Mouse (Mus musculus): ENCODE data around the gene Nusap1. TPM values are rescaled to one million over a fixed set of nuclear protein-coding genes. Genes with fewer than 3 reads are reported as not detected.
"Not testable (repeated sequence)": the region's sequence is repeated elsewhere in the genome, so short reads cannot be mapped to it uniquely, and the experiment has no call there.

The Nusap1 gene
- polyA plus RNA-seq, 1 experiment from 2014 or later: 77.0 TPM

DNA sequence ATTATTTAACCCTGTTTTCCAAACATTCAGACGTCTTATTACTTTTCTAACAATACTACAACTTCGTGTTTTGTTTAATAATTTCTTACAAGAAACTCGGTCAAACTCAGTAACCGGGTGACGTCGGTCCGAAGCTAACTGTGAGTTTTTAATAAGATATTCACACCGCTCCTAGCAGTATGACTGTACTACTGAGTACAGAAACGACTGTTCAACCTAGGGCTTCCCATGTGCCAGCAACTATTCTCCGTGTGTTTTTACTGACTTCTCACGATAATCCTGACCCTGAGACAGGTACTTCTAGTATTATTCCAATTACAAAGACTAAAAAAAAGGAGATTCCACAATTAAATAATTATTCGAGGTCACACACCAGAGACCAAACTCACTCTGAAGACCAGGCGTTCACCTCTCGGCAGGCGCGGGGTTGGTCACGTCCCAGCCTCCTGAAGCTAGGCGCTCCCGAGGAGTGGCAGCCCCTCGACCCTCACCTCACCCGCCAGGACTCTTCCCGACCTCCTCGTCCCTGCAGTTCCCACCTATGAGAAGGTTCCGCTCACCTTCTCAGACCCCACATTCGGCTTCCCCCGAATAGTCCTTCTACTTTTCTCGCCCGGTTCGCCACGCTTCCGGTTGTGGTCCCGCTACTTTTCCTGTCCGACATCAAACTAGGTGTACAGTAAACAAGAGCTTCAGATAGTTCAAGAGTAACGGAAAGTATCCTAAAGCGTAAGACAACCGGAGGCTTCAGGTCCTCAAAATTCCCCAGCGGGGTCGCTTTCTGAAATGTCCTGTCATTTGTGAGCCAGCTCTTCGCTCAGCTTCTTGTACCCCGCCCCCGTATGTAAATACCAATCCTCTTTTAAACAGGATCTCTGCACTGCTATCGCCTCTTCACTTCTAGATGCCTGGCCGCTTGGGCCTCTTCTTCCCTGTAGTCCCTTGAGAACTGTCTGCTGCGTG lies 44.4 kb downstream of the Nusap1 start, which contains the start of gene Ndufaf1:
Ndufaf1 (minus strand) TSS at position 608 of the 963 bp plus-strand sequence.
- Histone ChIP-seq H3K36me3 (peaks cover 28% of the 10 kb centered on the region), H3K4me2 (peak within 1 kb of the TSS; percentile 70), H3K9ac (peak within 1 kb of the TSS; percentile 86), H3K27me3 (no peaks in the 10 kb centered on the region), H3K4me1 (peaks cover 4% of the 10 kb centered on the region), H3K27ac (peak within 1 kb of the TSS; percentile 4; the same call in 1 of the 2 replicates), H3K4me3 (replicated peaks) (peak within 1 kb of the TSS; percentile 91), H3K9me3 (replicated peaks) (no peaks in the 10 kb centered on the region)
- under 1% methylated on average over 44 of the region's 44 CpGs for WGBS
- ATAC-seq (replicated peaks; ENCODE audit: low FRiP score): peak; percentile 83

DNA sequence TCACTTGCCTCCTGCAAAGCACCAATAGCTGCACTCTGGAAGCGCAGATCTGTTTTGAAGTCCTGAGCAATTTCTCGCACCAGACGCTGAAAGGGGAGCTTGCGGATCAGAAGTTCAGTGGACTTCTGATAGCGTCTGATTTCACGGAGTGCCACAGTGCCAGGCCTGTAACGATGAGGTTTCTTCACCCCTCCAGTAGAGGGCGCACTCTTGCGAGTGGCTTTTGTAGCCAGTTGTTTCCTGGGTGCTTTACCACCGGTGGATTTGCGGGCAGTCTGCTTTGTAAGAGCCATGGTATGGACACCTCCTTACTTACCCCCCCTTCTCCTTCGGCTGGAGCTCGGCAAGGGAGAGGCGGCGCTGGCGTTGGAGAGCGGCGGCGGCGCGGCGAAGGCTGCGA lies 47.6 kb downstream of the Nusap1 start:
- H3K4me2 ChIP-seq; H3K9ac ChIP-seq; H3K27me3 ChIP-seq; H3K36me3 ChIP-seq; H3K4me3 ChIP-seq (replicated peaks); H3K27ac ChIP-seq; H3K9me3 ChIP-seq (replicated peaks); H3K4me1 ChIP-seq; ATAC-seq (replicated peaks; ENCODE audit: low FRiP score): not testable (repeated sequence)
- WGBS: 72% methylated on average over 20 of the region's 23 CpGs

DNA sequence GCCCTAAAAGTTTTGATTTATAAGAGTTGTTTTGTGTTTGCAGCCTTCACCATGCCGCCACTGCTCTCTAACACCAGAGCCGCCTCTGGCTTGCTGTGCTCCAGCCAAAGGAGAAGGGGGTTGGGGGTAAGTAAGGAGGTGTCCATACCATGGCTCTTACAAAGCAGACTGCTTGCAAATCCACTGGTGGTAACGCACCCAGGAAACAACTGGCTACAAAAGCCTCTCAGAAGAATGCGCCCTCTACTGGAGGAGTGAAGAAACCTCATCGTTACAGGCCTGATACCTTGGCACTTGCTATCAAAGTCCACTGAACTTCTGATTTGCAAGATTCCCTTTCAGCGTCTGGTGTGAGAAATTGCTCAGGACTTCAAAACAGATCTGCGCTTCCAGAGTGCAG lies 50.9 kb downstream of the Nusap1 start:
- ATAC-seq (replicated peaks; ENCODE audit: low FRiP score): no peak
- no peaks in the 10 kb centered on the region for H3K4me1 ChIP-seq
- 16% methylated on average over 7 of the region's 7 CpGs for WGBS

DNA sequence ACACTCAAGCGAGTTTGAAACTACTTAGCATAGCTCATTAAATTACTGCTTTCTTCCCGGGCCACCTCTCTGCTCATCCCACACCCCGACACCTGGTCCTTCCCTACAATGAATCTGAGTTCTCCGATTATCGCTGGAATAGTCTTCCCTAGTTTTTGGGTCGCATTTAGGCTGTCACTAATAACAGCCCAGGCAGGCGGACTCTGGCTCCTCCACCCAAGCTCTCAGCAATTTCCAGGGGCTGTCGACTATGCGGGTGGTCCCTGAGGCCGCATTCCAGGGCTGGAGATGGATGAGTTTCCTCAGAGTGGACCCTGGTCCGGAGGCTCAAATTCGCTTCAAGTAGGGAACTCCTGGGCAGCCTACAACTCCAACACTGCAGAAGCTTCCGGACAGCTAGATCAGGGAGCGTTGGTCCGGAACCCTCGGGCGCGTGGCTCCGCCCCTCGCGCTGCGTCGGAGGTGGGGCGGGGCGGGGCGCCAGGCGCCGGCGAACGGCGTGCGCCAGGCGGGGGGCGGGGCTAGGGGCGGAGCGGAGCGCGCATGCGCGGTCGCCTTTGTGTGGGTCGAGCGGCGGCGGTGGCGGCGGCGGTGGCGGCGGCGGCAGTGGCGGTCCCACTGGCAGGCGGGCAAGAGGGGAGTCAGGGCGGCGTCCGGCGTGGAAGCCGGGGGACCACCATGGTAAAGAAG lies 56.6 kb downstream of the Nusap1 start, which contains the start of gene Rtf1:
Rtf1 (plus strand) TSS at position 544 of the 690 bp plus-strand sequence.
- Histone ChIP-seq H3K4me2 (peak within 1 kb of the TSS; percentile 87), H3K9me3 (replicated peaks) (no peaks in the 10 kb centered on the region), H3K9ac (peak within 1 kb of the TSS; percentile 88), H3K4me1 (peaks cover 15% of the 10 kb centered on the region), H3K27ac (peak within 1 kb of the TSS; percentile 91), H3K36me3 (peaks cover under 1% of the 10 kb centered on the region; the same call in 1 of the 2 replicates), H3K4me3 (replicated peaks) (peak within 1 kb of the TSS; percentile 71), H3K27me3 (peaks cover 6% of the 10 kb centered on the region)
- peak; percentile 96 for ATAC-seq (replicated peaks; ENCODE audit: low FRiP score)
- under 1% methylated on average over 48 of the region's 58 CpGs for WGBS

More for the DNA sequence above, 50.9 kb downstream of the Nusap1 start:
- no peak overlapping the region for H3K9ac ChIP-seq
- H3K4me2 ChIP-seq: no peak overlapping the region
- H3K27me3 ChIP-seq: peaks cover 6% of the 10 kb centered on the region
- H3K9me3 ChIP-seq (replicated peaks): no peaks in the 10 kb centered on the region
- H3K27ac ChIP-seq: no peak overlapping the region
- H3K36me3 ChIP-seq: no peaks in the 10 kb centered on the region
- no peak overlapping the region for H3K4me3 ChIP-seq (replicated peaks)

DNA sequence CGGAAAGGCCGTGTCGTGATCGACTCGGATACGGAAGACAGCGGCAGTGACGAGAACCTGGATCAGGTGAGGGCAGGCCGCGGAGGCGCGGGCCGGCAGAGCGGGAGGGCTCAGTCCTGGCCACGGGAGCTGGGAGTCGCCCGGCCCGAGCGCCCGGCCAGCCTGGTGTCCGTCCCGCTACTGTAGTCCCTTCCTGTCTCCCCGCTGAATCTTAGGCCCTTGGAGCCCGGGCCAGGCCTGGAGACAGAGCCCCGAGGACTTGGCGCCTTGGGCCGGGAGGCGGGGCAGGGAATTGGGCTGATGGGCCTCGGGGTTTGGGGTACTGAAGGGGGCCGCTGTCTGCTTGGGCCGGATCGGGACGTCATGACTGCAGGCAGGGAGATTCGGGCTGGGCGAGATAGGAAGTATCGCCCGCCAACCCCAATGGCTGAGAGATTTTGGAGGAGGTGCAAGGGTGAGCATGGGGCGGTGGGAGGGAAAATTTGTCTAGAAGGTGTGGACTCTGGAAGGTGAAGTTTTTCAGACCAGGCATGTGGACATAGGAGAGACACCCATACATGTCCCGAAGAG lies 57.2 kb downstream of the Nusap1 start:
- WGBS: under 1% methylated on average over 39 of the region's 39 CpGs
- H3K9ac ChIP-seq: peak overlapping the region; percentile 88
- H3K36me3 ChIP-seq: peaks cover 3% of the 10 kb centered on the region; the same call in 1 of the 2 replicates
- peak overlapping the region; percentile 87 for H3K4me2 ChIP-seq
- peaks cover 15% of the 10 kb centered on the region for H3K4me1 ChIP-seq
- ATAC-seq (replicated peaks; ENCODE audit: low FRiP score): peak; percentile 92
- H3K4me3 ChIP-seq (replicated peaks): peak overlapping the region; percentile 71
- H3K9me3 ChIP-seq (replicated peaks): no peaks in the 10 kb centered on the region
- peaks cover 5% of the 10 kb centered on the region for H3K27me3 ChIP-seq
- H3K27ac ChIP-seq: peak overlapping the region; percentile 77

DNA sequence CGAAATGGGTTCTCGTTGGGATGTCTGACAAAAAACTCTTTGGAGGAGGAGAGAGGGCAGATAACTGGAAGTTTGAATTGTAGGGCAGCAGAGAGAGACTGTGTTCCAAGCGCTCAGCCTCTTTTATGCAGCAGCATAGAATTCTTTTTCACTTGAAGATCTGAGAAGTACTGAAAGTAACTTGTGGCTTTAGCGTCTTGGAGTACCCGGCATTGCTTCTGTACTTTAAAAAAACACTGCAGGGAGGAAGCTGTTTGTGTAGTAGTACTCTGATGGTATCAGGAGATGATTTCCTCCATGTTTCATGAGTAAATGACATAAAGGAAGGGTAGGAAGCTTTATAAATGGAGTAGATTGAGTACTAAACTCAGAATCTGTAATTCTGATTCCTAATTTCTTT lies 57.7 kb downstream of the Nusap1 start:
- Histone ChIP-seq H3K9ac (peak overlapping the region; percentile 88), H3K4me2 (peak overlapping the region; percentile 87), H3K4me1 (peaks cover 15% of the 10 kb centered on the region), H3K4me3 (replicated peaks) (peak overlapping the region; percentile 71), H3K27me3 (peaks cover under 1% of the 10 kb centered on the region; the same call in 1 of the 2 replicates), H3K36me3 (peaks cover 3% of the 10 kb centered on the region; the same call in 1 of the 2 replicates), H3K27ac (no peak overlapping the region), H3K9me3 (replicated peaks) (no peaks in the 10 kb centered on the region)
- WGBS: under 1% methylated on average over 5 of the region's 5 CpGs
- no peak for ATAC-seq (replicated peaks; ENCODE audit: low FRiP score)

DNA sequence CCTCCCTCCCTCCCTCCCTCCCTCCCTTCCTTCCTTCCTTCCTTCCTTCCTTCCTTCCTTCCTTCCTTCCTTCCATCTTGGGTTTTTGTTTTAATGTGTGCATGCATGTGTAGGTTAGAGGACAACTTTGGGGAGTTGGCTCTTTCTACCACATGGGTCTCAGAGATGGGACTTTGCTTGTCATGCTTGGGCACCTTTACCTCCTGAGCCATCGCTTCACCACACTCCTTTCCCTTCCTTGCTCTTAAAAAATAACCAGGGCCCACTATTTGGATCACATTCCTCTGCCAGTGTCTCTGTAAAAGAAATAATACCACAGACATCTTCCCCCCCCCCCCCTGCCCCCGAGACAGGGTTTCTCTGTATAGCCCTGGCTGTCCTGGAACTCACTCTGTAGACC lies 65.6 kb downstream of the Nusap1 start:
- Histone ChIP-seq H3K36me3 (peaks cover 28% of the 10 kb centered on the region), H3K27ac (no peak overlapping the region), H3K9me3 (replicated peaks) (no peaks in the 10 kb centered on the region), H3K9ac (no peak overlapping the region), H3K4me2 (no peak overlapping the region), H3K4me1 (0 out of 2 replicates have a peak, but pooled peaks cover 2% of the 10 kb centered on the region), H3K4me3 (replicated peaks) (no peak overlapping the region), H3K27me3 (no peaks in the 10 kb centered on the region)
- no peak for ATAC-seq (replicated peaks; ENCODE audit: low FRiP score)
- WGBS: 76% methylated on average over 2 of the region's 2 CpGs

DNA sequence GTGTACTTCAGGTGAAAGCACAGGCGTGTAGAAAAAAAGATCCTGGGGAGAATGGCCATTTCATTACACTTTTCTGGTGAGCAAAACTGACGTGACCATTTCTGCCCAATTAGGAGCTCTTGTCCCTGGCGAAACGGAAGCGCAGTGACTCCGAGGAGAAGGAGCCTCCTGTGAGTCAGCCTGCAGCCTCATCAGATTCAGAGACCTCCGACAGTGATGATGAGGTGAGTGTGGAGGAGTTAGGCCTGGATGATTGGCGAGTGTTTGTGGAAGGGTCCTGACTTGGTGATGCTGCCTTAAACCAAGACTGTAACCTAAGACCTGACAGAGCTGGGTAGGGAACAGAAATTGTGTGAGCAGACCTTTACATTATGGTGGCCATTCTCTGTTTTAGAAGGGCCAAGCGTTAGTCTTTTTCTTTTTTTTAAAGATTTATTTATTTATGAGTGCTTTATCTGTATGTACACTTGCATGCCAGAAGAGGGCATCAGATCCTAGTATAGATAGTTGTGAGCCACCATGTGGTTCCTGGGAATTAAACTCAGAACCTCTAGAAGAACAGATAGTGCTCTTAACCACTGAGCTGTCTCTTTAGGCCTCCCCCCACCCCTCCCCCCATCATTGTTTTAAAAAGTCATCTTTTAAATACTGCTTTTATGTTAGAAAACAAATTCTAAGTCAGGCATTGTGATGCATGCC lies 74.1 kb downstream of the Nusap1 start:
- Histone ChIP-seq H3K27me3 (no peaks in the 10 kb centered on the region), H3K9ac (no peak overlapping the region), H3K36me3 (peaks cover 29% of the 10 kb centered on the region), H3K27ac (no peak overlapping the region), H3K4me3 (replicated peaks) (no peak overlapping the region), H3K9me3 (replicated peaks) (no peaks in the 10 kb centered on the region), H3K4me2 (no peak overlapping the region), H3K4me1 (no peaks in the 10 kb centered on the region)
- 78% methylated on average over 9 of the region's 9 CpGs for WGBS
- ATAC-seq (replicated peaks; ENCODE audit: low FRiP score): no peak; the same call in 1 of the 2 replicates

DNA sequence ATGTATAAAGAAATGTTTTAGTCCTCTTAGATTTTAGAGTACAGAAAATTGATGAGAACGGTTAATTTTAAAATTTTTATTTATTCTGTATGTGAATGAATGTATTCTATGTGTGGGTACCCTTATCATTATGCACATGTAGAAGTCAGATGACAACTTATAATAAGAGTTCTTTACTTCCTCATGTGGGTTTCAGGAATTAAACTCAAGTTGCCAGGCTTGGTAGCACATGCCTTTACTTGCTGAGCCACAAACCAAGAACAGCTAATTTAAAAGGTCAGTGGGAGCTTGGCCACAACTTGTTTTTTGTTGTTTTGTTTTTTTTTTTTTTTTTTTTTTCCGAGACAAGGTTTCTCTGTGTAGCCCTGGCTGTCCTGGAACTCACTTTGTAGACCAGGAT lies 76.7 kb downstream of the Nusap1 start:
- 97% methylated on average over 1 of the region's 2 CpGs for WGBS
- Histone ChIP-seq H3K27me3 (no peaks in the 10 kb centered on the region), H3K4me1 (no peaks in the 10 kb centered on the region), H3K4me2 (no peak overlapping the region), H3K9ac (no peak overlapping the region), H3K27ac (no peak overlapping the region), H3K9me3 (replicated peaks) (no peaks in the 10 kb centered on the region), H3K4me3 (replicated peaks) (no peak overlapping the region), H3K36me3 (peaks cover 22% of the 10 kb centered on the region)
- ATAC-seq (replicated peaks; ENCODE audit: low FRiP score): no peak

DNA sequence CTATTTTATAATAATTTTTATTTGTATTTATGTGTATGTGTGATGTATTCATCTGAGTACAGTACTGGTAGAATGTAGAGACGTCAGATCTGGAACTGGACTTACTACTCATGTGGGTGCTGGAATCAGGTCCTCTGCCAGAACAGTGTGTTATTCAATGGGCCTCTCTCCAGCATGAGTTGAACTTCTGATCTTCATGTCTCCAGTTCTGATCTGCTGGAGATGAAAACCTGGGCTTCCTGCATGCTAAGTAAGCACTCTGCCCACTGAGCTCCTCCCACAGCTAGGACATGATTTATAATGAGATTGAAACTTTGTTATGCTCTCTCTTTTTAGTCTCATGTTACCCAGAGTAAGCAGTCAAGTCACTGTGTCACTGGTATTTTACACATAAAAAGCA lies 78.0 kb downstream of the Nusap1 start:
- Histone ChIP-seq H3K27me3 (no peaks in the 10 kb centered on the region), H3K4me1 (no peaks in the 10 kb centered on the region), H3K9me3 (replicated peaks) (no peaks in the 10 kb centered on the region), H3K4me3 (replicated peaks) (no peak overlapping the region), H3K4me2 (no peak overlapping the region), H3K9ac (no peak overlapping the region), H3K27ac (no peak overlapping the region), H3K36me3 (peaks cover 25% of the 10 kb centered on the region)
- WGBS: 58% methylated on average over 1 of the region's 1 CpGs
- ATAC-seq (replicated peaks; ENCODE audit: low FRiP score): no peak

DNA sequence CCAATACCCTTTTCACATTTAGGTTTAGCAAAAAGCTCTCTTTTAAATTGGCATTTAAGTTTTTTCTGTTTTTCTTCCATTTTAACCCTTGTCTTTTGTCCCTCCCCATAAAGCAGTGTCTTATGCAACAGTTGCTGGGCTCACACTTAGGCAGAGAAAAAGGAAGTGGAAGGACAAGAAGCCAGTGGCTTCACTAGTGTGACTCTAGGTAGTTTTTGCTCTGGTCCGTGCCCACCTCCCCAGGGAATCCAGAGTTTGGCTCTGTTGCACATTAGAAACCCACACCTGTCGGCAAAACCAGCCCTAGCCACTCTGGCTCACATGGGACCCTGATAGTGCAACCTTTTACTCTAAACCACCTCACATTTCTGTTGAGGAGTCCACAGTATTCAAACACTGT lies 80.4 kb downstream of the Nusap1 start:
- no peak overlapping the region for H3K27ac ChIP-seq
- peaks cover 40% of the 10 kb centered on the region for H3K36me3 ChIP-seq
- H3K9me3 ChIP-seq (replicated peaks): no peaks in the 10 kb centered on the region
- WGBS: 84% methylated on average over 2 of the region's 2 CpGs
- ATAC-seq (replicated peaks; ENCODE audit: low FRiP score): no peak
- no peaks in the 10 kb centered on the region for H3K4me1 ChIP-seq
- H3K4me3 ChIP-seq (replicated peaks): no peak overlapping the region
- no peak overlapping the region for H3K9ac ChIP-seq
- H3K4me2 ChIP-seq: no peak overlapping the region
- no peaks in the 10 kb centered on the region for H3K27me3 ChIP-seq
